Mouse (Mus musculus) kidney, postnatal 0 days (tissue): Measurements from ENCODE around the gene Nadk2. TPM values are rescaled to one million over a fixed set of nuclear protein-coding genes. Genes with fewer than 3 reads are reported as not detected.

Experiments used
- ATAC-seq: fragments of 200-750 bp; cut with Nextera tagmentation; replicated peaks from 2 replicates; pipeline ENCODE4 v1.8.0; 2017; ENCODE audit warnings: low read depth, moderate number of reproducible peaks, moderate TSS enrichment, moderate library complexity; ENCODE audit not compliant: low FRiP score
- DNase-seq: peaks from one replicate; pipeline ENCODE4 v3.0.0-alpha.2; 2016; ENCODE audit warnings: low spot score
- H3K27ac ChIP-seq: fragments of 300-500 bp; sonication (generic); 2 replicates; pipeline ENCODE4 v1.5.1; 2014; ENCODE audit warnings: mild to moderate bottlenecking
- H3K27me3 ChIP-seq: fragments of 300-500 bp; sonication (generic); 2 replicates; pipeline ENCODE4 v1.6.1; 2014; ENCODE audit warnings: low read length, mixed read lengths; ENCODE audit not compliant: insufficient read depth
- H3K36me3 ChIP-seq: fragments of 300-500 bp; sonication (generic); 2 replicates; pipeline ENCODE4 v1.6.1; 2014; ENCODE audit warnings: low read length, mixed read lengths; ENCODE audit not compliant: insufficient read depth
- H3K4me1 ChIP-seq: fragments of 300-500 bp; sonication (generic); replicated peaks from 2 replicates; pipeline ENCODE4 v1.6.1; 2014; ENCODE audit warnings: antibody characterized with exemption, low read length, mixed read lengths; ENCODE audit not compliant: insufficient read depth
- H3K4me2 ChIP-seq: fragments of 300-500 bp; sonication (generic); 2 replicates; pipeline ENCODE4 v1.6.1; 2014; ENCODE audit warnings: mild to moderate bottlenecking, low read length, moderate library complexity, mixed read lengths
- H3K4me3 ChIP-seq: fragments of 300-500 bp; sonication (generic); replicated peaks from 2 replicates; pipeline ENCODE4 v1.5.1; 2014; ENCODE audit warnings: low read depth, low read length
- H3K9ac ChIP-seq: fragments of 300-500 bp; sonication (generic); 2 replicates; pipeline ENCODE4 v1.6.1; 2014; ENCODE audit warnings: low read depth, low read length
- H3K9me3 ChIP-seq: fragments of 300-500 bp; sonication (generic); replicated peaks from 2 replicates; pipeline ENCODE4 v1.6.1; 2016; ENCODE audit warnings: low read length, inconsistent platforms, mixed read lengths
- CTCF ChIP-seq: IDR thresholded peaks from 2 replicates; pipeline ENCODE4 v1.5.1; 2016; ENCODE audit warnings: antibody characterized with exemption, low read depth, mild to moderate bottlenecking, moderate library complexity
- WGBS: fragments of 180-500 bp; shearing (Covaris S2); extraction: QIAGEN DNeasy Blood & Tissue Kit; methylation state at CpG from one replicate; pipeline ENCODE4 v1.1.7; 2014; 5-methylcytosine and 5-hydroxymethylcytosine counted together
- polyA plus RNA-seq: library from polyadenylated mRNA; unstranded; fragments of >200 nt; fragmentation: Nextera tagmentation; extraction: Ambion mirVana; gene quantifications from 2 replicates; pipeline ENCODE4 v1.2.1, GENCODE M21; 2015

Nadk2 gene
- polyA plus RNA-seq, 1 experiment from 2014 or later: 34.9 TPM

- peak; percentile 54 for DNase-seq
Measured at GRCm38 (mm10) chr15:9134891-9135507, 63.9 kb downstream of the Nadk2 start.

DNA sequence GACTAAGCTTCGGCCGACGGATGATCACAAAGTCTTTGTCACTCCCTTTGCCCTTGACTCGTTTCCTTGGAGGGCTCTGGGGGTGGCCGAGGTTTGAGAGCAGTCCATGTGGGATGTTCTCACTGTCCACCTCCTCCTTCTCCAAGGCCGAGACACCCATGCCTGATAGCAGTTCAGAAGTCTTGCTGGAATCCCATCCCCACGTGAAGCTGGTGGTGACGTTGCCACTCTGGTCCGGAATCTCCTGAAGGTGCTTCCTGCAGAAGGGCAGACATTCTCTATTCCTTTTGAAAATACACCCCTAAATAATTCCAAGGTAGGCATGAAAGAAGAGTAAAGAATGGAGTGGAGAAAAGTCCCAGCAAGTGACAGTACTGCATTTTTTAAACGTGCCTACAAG is 68.4 kb downstream of the Nadk2 start:
- Histone ChIP-seq H3K36me3 (no peaks in the 10 kb centered on the region), H3K4me1 (peaks cover 3% of the 10 kb centered on the region; the same call in 1 of the 2 replicates), H3K9me3 (no peaks in the 10 kb centered on the region), H3K4me2 (peak overlapping the region; percentile 56), H3K27me3 (no peaks in the 10 kb centered on the region), H3K27ac (no peak overlapping the region), H3K9ac (peak overlapping the region; percentile 64), H3K4me3 (peak overlapping the region; percentile 96)
- 11% methylated on average over 10 of the region's 10 CpGs for WGBS
- DNase-seq (no peak), ATAC-seq (no peak)
- no peak for TF ChIP-seq CTCF

More at GRCm38 (mm10) chr15:9134891-9135507, 63.9 kb downstream of the Nadk2 start:
- Histone ChIP-seq H3K27ac (peak overlapping the region; percentile 37; the same call in 1 of the 2 replicates), H3K36me3 (peaks cover 3% of the 10 kb centered on the region; the same call in 1 of the 2 replicates), H3K4me3 (no peak overlapping the region), H3K9me3 (no peaks in the 10 kb centered on the region), H3K4me1 (peaks cover 3% of the 10 kb centered on the region; the same call in 1 of the 2 replicates), H3K4me2 (no peak overlapping the region), H3K9ac (no peak overlapping the region), H3K27me3 (no peaks in the 10 kb centered on the region)
- no peak for TF ChIP-seq CTCF
- no peak for ATAC-seq
- WGBS: 53% methylated on average over 6 of the region's 6 CpGs

DNA sequence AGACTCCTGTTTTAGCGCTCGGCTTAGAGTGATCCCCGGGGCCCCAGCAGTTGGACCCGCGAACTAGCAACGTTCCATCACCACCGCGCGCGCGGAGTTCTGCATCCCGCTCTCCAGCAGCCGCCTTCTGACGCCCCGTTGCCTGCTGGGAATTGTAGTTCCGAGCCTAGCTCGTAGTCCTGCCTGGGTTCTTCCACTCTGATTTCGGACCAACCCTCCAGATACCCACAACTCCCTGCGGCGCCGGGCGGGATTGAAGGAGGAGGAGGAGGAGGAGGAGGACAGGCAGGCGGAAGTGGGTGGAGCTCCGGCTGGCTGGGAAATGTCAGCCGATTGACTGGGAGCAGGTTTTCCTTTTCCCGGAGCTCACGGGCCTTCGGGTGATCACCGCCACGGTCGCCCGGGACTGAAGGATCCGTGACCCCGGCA is 69.2 kb downstream of the Nadk2 start, which contains the start of gene Lmbrd2:
TSS of gene Lmbrd2 (plus strand) at position 299 of the 429 bp plus-strand sequence.
- ATAC-seq: peak; percentile 99
- TF ChIP-seq CTCF: no peak

DNA sequence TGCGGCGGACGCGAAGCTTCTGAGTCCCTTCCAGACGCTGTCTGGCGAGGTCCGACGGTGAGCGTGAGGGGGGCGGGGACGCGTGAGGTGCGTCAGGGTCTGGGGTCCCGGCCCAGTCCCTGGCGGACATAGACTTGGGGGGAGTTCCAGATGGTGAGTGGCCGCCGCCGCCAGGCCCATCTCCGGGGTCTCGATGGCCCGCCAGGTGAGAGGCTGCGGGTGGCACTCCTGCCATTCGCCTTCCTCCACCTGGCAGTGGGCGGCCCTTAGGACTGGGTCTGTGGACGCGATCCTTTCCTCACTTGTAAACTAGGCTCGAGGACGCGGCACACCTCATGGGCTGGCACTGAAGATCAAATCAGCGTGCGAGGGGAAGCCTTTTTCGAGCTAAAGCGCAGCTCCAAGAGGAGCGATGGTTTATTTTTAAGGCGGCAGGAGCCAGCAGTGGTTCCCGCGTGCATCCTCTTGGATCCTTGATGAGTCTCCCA is 69.7 kb downstream of the Nadk2 start:
- Histone ChIP-seq H3K9ac (peak overlapping the region; percentile 75), H3K27ac (peak overlapping the region; percentile 87), H3K9me3 (no peaks in the 10 kb centered on the region), H3K27me3 (no peaks in the 10 kb centered on the region), H3K4me1 (0 out of 2 replicates have a peak, but pooled peaks cover 3% of the 10 kb centered on the region), H3K4me2 (peak overlapping the region; percentile 69), H3K36me3 (no peaks in the 10 kb centered on the region), H3K4me3 (peak overlapping the region; percentile 96)
- DNase-seq: peak; percentile 54
- ATAC-seq: peak; percentile 86
- no peak for TF ChIP-seq CTCF
- whole genome bisulfite sequencing: under 1% methylated on average over 37 of the region's 37 CpGs

More for the DNA sequence above, 69.2 kb downstream of the Nadk2 start, which contains the start of gene Lmbrd2:
- H3K36me3 ChIP-seq: no peaks in the 10 kb centered on the region
- peak; percentile 99 for DNase-seq
- H3K4me1 ChIP-seq: peaks cover 3% of the 10 kb centered on the region; the same call in 1 of the 2 replicates
- peak within 1 kb of the TSS; percentile 96 for H3K4me3 ChIP-seq
- H3K9me3 ChIP-seq: no peaks in the 10 kb centered on the region
- H3K27ac ChIP-seq: peak within 1 kb of the TSS; percentile 87
- H3K9ac ChIP-seq: peak within 1 kb of the TSS; percentile 75
- no peaks in the 10 kb centered on the region for H3K27me3 ChIP-seq
- WGBS: under 1% methylated on average over 34 of the region's 34 CpGs
- H3K4me2 ChIP-seq: peak within 1 kb of the TSS; percentile 69

- Histone ChIP-seq H3K9me3 (no peaks in the 10 kb centered on the region), H3K9ac (no peak within 1 kb of the TSS), H3K4me1 (no peaks in the 10 kb centered on the region), H3K27me3 (no peaks in the 10 kb centered on the region), H3K27ac (no peak within 1 kb of the TSS), H3K4me3 (no peak within 1 kb of the TSS), H3K36me3 (peaks cover 19% of the 10 kb centered on the region; the same call in 1 of the 2 replicates), H3K4me2 (no peak within 1 kb of the TSS)
- DNase-seq (no peak), ATAC-seq (no peak)
- TF ChIP-seq CTCF: no peak
Measured at GRCm38 (mm10) chr15:9155325-9155724, 84.3 kb downstream of the Nadk2 start, which contains the start of gene Skp2. Gene Skp2 (minus strand): TSS chr15:9155425.

Other genes with a start within 250 kb of the Nadk2 start
- 37.8 and 43.2 TPM in 2 replicates for gene Ranbp3l, start 103.3 kb upstream of the Nadk2 start, polyA plus RNA-seq
- gene Lmbrd2, start 69.3 kb downstream of the Nadk2 start, polyA plus RNA-seq: 3.7 and 3.9 TPM in 2 replicates
- gene Skp2, start 84.2 kb downstream of the Nadk2 start, polyA plus RNA-seq: 29.0 and 32.1 TPM in 2 replicates
- 3.5 and 5.0 TPM in 2 replicates for gene Ugt3a1, start 205.6 kb downstream of the Nadk2 start, polyA plus RNA-seq